Mouse (Mus musculus): ENCODE data around the gene Adamtsl3. TPM values are rescaled to one million over a fixed set of nuclear protein-coding genes. Genes with fewer than 3 reads are reported as not detected.

Adamtsl3 gene
- polyA plus RNA-seq, 1 experiment from 2014 or later: 0.36 TPM

GRCm38 (mm10) chr7:82484834-82485233 is 149.3 kb downstream of the Adamtsl3 start:
- Histone ChIP-seq H3K4me2 (ENCODE audit: low read depth, low read length, severe bottlenecking) (no peak overlapping the region), H3K36me3 (ENCODE audit: control insufficient read depth, insufficient read depth, low read length) (no peaks in the 10 kb centered on the region), H3K9me3 (ENCODE audit: control insufficient read depth, low read length) (no peaks in the 10 kb centered on the region), H3K27ac (ENCODE audit: low read depth, low read length) (no peak overlapping the region), H3K9ac (ENCODE audit: low read length) (no peak overlapping the region), H3K4me3 (ENCODE audit: low read depth, low read length) (no peak overlapping the region), H3K4me1 (replicated peaks; ENCODE audit: control insufficient read depth, insufficient read depth, low read length) (peaks cover 2% of the 10 kb centered on the region; the same call in 1 of the 2 replicates), H3K27me3 (ENCODE audit: control insufficient read depth, insufficient read depth, low read length) (no peaks in the 10 kb centered on the region)
- peak; percentile 78 for ATAC-seq (replicated peaks; ENCODE audit: low FRiP score)
- WGBS: 32% methylated on average over 5 of the region's 5 CpGs
- DNase-seq (ENCODE audit: low spot score): no peak

GRCm38 (mm10) chr7:82485344-82485954 is 150.0 kb downstream of the Adamtsl3 start:
- ATAC-seq (replicated peaks; ENCODE audit: low FRiP score) (no peak), DNase-seq (ENCODE audit: low spot score) (no peak)
- H3K9me3 ChIP-seq (ENCODE audit: control insufficient read depth, low read length): no peaks in the 10 kb centered on the region
- H3K27me3 ChIP-seq (ENCODE audit: control insufficient read depth, insufficient read depth, low read length): no peaks in the 10 kb centered on the region
- 0 out of 2 replicates have a peak overlapping the region, but pooled peaks have one; percentile 25 for H3K27ac ChIP-seq (ENCODE audit: low read depth, low read length)
- H3K4me2 ChIP-seq (ENCODE audit: low read depth, low read length, severe bottlenecking): no peak overlapping the region
- no peak overlapping the region for H3K9ac ChIP-seq (ENCODE audit: low read length)
- H3K36me3 ChIP-seq (ENCODE audit: control insufficient read depth, insufficient read depth, low read length): no peaks in the 10 kb centered on the region
- peaks cover 2% of the 10 kb centered on the region; the same call in 1 of the 2 replicates for H3K4me1 ChIP-seq (replicated peaks; ENCODE audit: control insufficient read depth, insufficient read depth, low read length)
- H3K4me3 ChIP-seq (ENCODE audit: low read depth, low read length): no peak overlapping the region
- 70% methylated on average over 7 of the region's 7 CpGs for WGBS

- H3K27ac ChIP-seq (ENCODE audit: low read depth, low read length): no peak overlapping the region
- no peak overlapping the region for H3K4me2 ChIP-seq (ENCODE audit: low read depth, low read length, severe bottlenecking)
- WGBS: 77% methylated on average over 1 of the region's 1 CpGs
- no peak for ATAC-seq (replicated peaks; ENCODE audit: low FRiP score)
- H3K36me3 ChIP-seq (ENCODE audit: control insufficient read depth, insufficient read depth, low read length): no peaks in the 10 kb centered on the region
- no peak for DNase-seq (ENCODE audit: low spot score)
- no peaks in the 10 kb centered on the region for H3K9me3 ChIP-seq (ENCODE audit: control insufficient read depth, low read length)
- H3K4me3 ChIP-seq (ENCODE audit: low read depth, low read length): no peak overlapping the region
- no peak overlapping the region for H3K9ac ChIP-seq (ENCODE audit: low read length)
- no peaks in the 10 kb centered on the region for H3K27me3 ChIP-seq (ENCODE audit: control insufficient read depth, insufficient read depth, low read length)
- H3K4me1 ChIP-seq (replicated peaks; ENCODE audit: control insufficient read depth, insufficient read depth, low read length): no peaks in the 10 kb centered on the region
Measured at GRCm38 (mm10) chr7:82491018-82491417, 155.5 kb downstream of the Adamtsl3 start.

- ATAC-seq (replicated peaks; ENCODE audit: low FRiP score) (no peak), DNase-seq (ENCODE audit: low spot score) (no peak)
- H3K4me3 ChIP-seq (ENCODE audit: low read depth, low read length): no peak overlapping the region
- no peaks in the 10 kb centered on the region for H3K9me3 ChIP-seq (ENCODE audit: control insufficient read depth, low read length)
- H3K27me3 ChIP-seq (ENCODE audit: control insufficient read depth, insufficient read depth, low read length): no peaks in the 10 kb centered on the region
- H3K27ac ChIP-seq (ENCODE audit: low read depth, low read length): no peak overlapping the region
- no peaks in the 10 kb centered on the region for H3K36me3 ChIP-seq (ENCODE audit: control insufficient read depth, insufficient read depth, low read length)
- 91% methylated on average over 12 of the region's 12 CpGs for WGBS
- H3K4me2 ChIP-seq (ENCODE audit: low read depth, low read length, severe bottlenecking): no peak overlapping the region
- H3K4me1 ChIP-seq (replicated peaks; ENCODE audit: control insufficient read depth, insufficient read depth, low read length): no peaks in the 10 kb centered on the region
- no peak overlapping the region for H3K9ac ChIP-seq (ENCODE audit: low read length)
Measured at GRCm38 (mm10) chr7:82492881-82493280, 157.4 kb downstream of the Adamtsl3 start.

GRCm38 (mm10) chr7:82494220-82494619 is 158.7 kb downstream of the Adamtsl3 start:
- no peaks in the 10 kb centered on the region for H3K4me1 ChIP-seq (replicated peaks; ENCODE audit: control insufficient read depth, insufficient read depth, low read length)
- ATAC-seq (replicated peaks; ENCODE audit: low FRiP score) (no peak), DNase-seq (ENCODE audit: low spot score) (no peak)
- H3K9ac ChIP-seq (ENCODE audit: low read length): no peak overlapping the region
- H3K27ac ChIP-seq (ENCODE audit: low read depth, low read length): no peak overlapping the region
- no peaks in the 10 kb centered on the region for H3K27me3 ChIP-seq (ENCODE audit: control insufficient read depth, insufficient read depth, low read length)
- H3K36me3 ChIP-seq (ENCODE audit: control insufficient read depth, insufficient read depth, low read length): no peaks in the 10 kb centered on the region
- 76% methylated on average over 2 of the region's 2 CpGs for WGBS
- H3K4me3 ChIP-seq (ENCODE audit: low read depth, low read length): no peak overlapping the region
- H3K4me2 ChIP-seq (ENCODE audit: low read depth, low read length, severe bottlenecking): no peak overlapping the region
- H3K9me3 ChIP-seq (ENCODE audit: control insufficient read depth, low read length): no peaks in the 10 kb centered on the region

- no peak for ATAC-seq (replicated peaks; ENCODE audit: low FRiP score)
- Histone ChIP-seq H3K36me3 (ENCODE audit: control insufficient read depth, insufficient read depth, low read length) (no peaks in the 10 kb centered on the region), H3K9ac (ENCODE audit: low read length) (no peak overlapping the region), H3K27me3 (ENCODE audit: control insufficient read depth, insufficient read depth, low read length) (no peaks in the 10 kb centered on the region), H3K4me3 (ENCODE audit: low read depth, low read length) (no peak overlapping the region), H3K4me1 (replicated peaks; ENCODE audit: control insufficient read depth, insufficient read depth, low read length) (no peaks in the 10 kb centered on the region), H3K4me2 (ENCODE audit: low read depth, low read length, severe bottlenecking) (no peak overlapping the region), H3K9me3 (ENCODE audit: control insufficient read depth, low read length) (no peaks in the 10 kb centered on the region), H3K27ac (ENCODE audit: low read depth, low read length) (no peak overlapping the region)
- WGBS: 66% methylated on average over 4 of the region's 4 CpGs
- DNase-seq (ENCODE audit: low spot score): no peak
Measured at GRCm38 (mm10) chr7:82497064-82497463, 161.6 kb downstream of the Adamtsl3 start.

GRCm38 (mm10) chr7:82501306-82501705 is 165.8 kb downstream of the Adamtsl3 start:
- no peak overlapping the region for H3K4me3 ChIP-seq (ENCODE audit: low read depth, low read length)
- H3K9ac ChIP-seq (ENCODE audit: low read length): no peak overlapping the region
- ATAC-seq (replicated peaks; ENCODE audit: low FRiP score) (no peak), DNase-seq (ENCODE audit: low spot score) (no peak)
- H3K27me3 ChIP-seq (ENCODE audit: control insufficient read depth, insufficient read depth, low read length): no peaks in the 10 kb centered on the region
- H3K4me2 ChIP-seq (ENCODE audit: low read depth, low read length, severe bottlenecking): no peak overlapping the region
- 93% methylated on average over 6 of the region's 6 CpGs for WGBS
- H3K27ac ChIP-seq (ENCODE audit: low read depth, low read length): no peak overlapping the region
- H3K9me3 ChIP-seq (ENCODE audit: control insufficient read depth, low read length): no peaks in the 10 kb centered on the region
- no peaks in the 10 kb centered on the region for H3K4me1 ChIP-seq (replicated peaks; ENCODE audit: control insufficient read depth, insufficient read depth, low read length)
- no peaks in the 10 kb centered on the region for H3K36me3 ChIP-seq (ENCODE audit: control insufficient read depth, insufficient read depth, low read length)

GRCm38 (mm10) chr7:82502511-82502910 is 167.0 kb downstream of the Adamtsl3 start:
- H3K4me2 ChIP-seq (ENCODE audit: low read depth, low read length, severe bottlenecking): no peak overlapping the region
- H3K27me3 ChIP-seq (ENCODE audit: control insufficient read depth, insufficient read depth, low read length): no peaks in the 10 kb centered on the region
- H3K4me3 ChIP-seq (ENCODE audit: low read depth, low read length): no peak overlapping the region
- no peak overlapping the region for H3K27ac ChIP-seq (ENCODE audit: low read depth, low read length)
- H3K9me3 ChIP-seq (ENCODE audit: control insufficient read depth, low read length): no peaks in the 10 kb centered on the region
- H3K9ac ChIP-seq (ENCODE audit: low read length): no peak overlapping the region
- DNase-seq (ENCODE audit: low spot score) (no peak), ATAC-seq (replicated peaks; ENCODE audit: low FRiP score) (no peak)
- H3K4me1 ChIP-seq (replicated peaks; ENCODE audit: control insufficient read depth, insufficient read depth, low read length): no peaks in the 10 kb centered on the region
- no peaks in the 10 kb centered on the region for H3K36me3 ChIP-seq (ENCODE audit: control insufficient read depth, insufficient read depth, low read length)
- 85% methylated on average over 5 of the region's 5 CpGs for WGBS

- Histone ChIP-seq H3K27me3 (ENCODE audit: control insufficient read depth, insufficient read depth, low read length) (no peaks in the 10 kb centered on the region), H3K36me3 (ENCODE audit: control insufficient read depth, insufficient read depth, low read length) (no peaks in the 10 kb centered on the region), H3K9me3 (ENCODE audit: control insufficient read depth, low read length) (no peaks in the 10 kb centered on the region), H3K27ac (ENCODE audit: low read depth, low read length) (no peak overlapping the region), H3K4me3 (ENCODE audit: low read depth, low read length) (no peak overlapping the region), H3K4me1 (replicated peaks; ENCODE audit: control insufficient read depth, insufficient read depth, low read length) (no peaks in the 10 kb centered on the region), H3K4me2 (ENCODE audit: low read depth, low read length, severe bottlenecking) (no peak overlapping the region), H3K9ac (ENCODE audit: low read length) (no peak overlapping the region)
- 15% methylated on average over 4 of the region's 4 CpGs for WGBS
- DNase-seq (ENCODE audit: low spot score) (peak; percentile 81), ATAC-seq (replicated peaks; ENCODE audit: low FRiP score) (peak; percentile 69; the same call in 1 of the 2 replicates)
Measured at GRCm38 (mm10) chr7:82504101-82504500, 168.6 kb downstream of the Adamtsl3 start.
